Mouse (Mus musculus): Measurements from ENCODE around the gene Rab29. TPM values are rescaled to one million over a fixed set of nuclear protein-coding genes. Genes with fewer than 3 reads are reported as not detected.
A peak's percentile ranks its signal among the peaks of the same experiment; 100 is the strongest.

Gene Rab29
- polyA plus RNA-seq, 1 experiment, result 2.6 TPM

DNA sequence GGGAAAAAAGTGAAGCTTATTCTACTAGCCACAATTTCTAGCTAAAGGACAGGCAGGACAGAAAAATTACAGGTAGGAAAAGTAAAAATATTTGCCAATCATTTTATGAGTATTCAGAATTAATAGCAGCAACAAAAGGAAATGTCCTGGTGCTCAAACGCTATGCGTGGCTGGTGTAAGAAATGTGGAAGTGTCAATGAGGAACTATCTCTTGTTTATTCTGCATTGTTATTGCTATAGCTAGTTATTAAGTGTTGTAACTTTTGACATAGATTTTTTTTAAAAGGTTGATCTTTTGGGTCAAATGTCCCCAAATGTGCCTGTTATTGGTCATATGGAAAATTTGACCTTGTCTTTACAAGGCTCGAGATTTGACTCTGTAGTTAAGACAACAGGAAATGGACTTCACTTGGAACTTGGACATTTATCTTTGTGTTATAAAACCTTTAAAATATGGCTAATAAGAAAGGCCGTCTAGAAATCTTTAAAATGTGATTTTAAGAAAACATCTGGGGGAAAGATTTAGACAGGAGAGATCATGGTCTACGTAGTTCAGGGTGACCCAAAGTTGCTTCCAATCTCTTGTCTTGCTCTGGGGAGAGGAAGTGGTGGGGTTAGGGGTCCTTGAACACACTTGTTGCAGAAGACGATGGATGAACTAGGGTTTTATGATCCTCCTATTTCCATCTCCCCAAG, 572 bp upstream of the Rab29 start:
- Histone ChIP-seq H3K27ac (ENCODE audit: control insufficient read depth, insufficient read depth, low read depth, low read length) (no peak overlapping the region), H3K4me3 (ENCODE audit: control insufficient read depth, low read depth, low read length) (no peak overlapping the region), H3K4me1 (ENCODE audit: control insufficient read depth, insufficient read depth, low read length) (peaks cover 5% of the 10 kb centered on the region), H3K27me3 (ENCODE audit: control insufficient read depth, insufficient read depth, low read length) (no peaks in the 10 kb centered on the region), H3K36me3 (ENCODE audit: control insufficient read depth, insufficient read depth, low read length) (no peaks in the 10 kb centered on the region)
- TF ChIP-seq CTCF (IDR thresholded peaks at IDR 0.05; ENCODE audit: control insufficient read depth, insufficient read depth, insufficient replicate concordance, low read depth, low read length), result no peak

DNA sequence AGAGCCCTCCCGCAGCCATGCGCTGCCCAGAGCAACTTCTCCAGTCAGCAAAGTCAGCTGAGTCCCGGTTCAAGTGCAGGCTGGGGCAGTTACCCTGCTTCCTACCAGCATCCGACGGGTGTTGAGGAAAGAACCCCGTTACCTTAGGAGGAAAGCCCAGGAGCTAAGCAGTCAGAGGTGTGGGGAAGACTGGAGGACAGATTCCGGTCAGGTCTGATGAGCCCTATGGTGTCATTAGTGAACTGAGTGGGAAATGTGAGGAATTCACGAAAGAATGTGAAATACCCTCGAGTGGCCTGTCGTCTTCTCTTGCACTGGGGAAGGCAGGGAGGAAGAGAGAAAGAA, 894 bp downstream of the Rab29 start:
- no peaks in the 10 kb centered on the region for H3K36me3 ChIP-seq (ENCODE audit: control insufficient read depth, insufficient read depth, low read length)
- H3K27ac ChIP-seq (ENCODE audit: control insufficient read depth, insufficient read depth, low read depth, low read length), result no peak overlapping the region
- H3K4me3 ChIP-seq (ENCODE audit: control insufficient read depth, low read depth, low read length), result peak overlapping the region; percentile 89
- TF ChIP-seq CTCF (IDR thresholded peaks at IDR 0.05; ENCODE audit: control insufficient read depth, insufficient read depth, insufficient replicate concordance, low read depth, low read length) (no peak), POLR2A (IDR thresholded peaks at IDR 0.05; ENCODE audit: control insufficient read depth, low read depth, low read length) (no peak)
- H3K27me3 ChIP-seq (ENCODE audit: control insufficient read depth, insufficient read depth, low read length), result no peaks in the 10 kb centered on the region
- peaks cover 5% of the 10 kb centered on the region for H3K4me1 ChIP-seq (ENCODE audit: control insufficient read depth, insufficient read depth, low read length)

GRCm38 (mm10) chr1:131869561-131869960, 2.5 kb downstream of the Rab29 start:
- Histone ChIP-seq H3K4me3 (ENCODE audit: control insufficient read depth, low read depth, low read length) (no peak overlapping the region), H3K27ac (ENCODE audit: control insufficient read depth, insufficient read depth, low read depth, low read length) (no peak overlapping the region), H3K36me3 (ENCODE audit: control insufficient read depth, insufficient read depth, low read length) (no peaks in the 10 kb centered on the region), H3K4me1 (ENCODE audit: control insufficient read depth, insufficient read depth, low read length) (peaks cover 5% of the 10 kb centered on the region), H3K27me3 (ENCODE audit: control insufficient read depth, insufficient read depth, low read length) (no peaks in the 10 kb centered on the region)
- TF ChIP-seq POLR2A (IDR thresholded peaks at IDR 0.05; ENCODE audit: control insufficient read depth, low read depth, low read length) (no peak), CTCF (IDR thresholded peaks at IDR 0.05; ENCODE audit: control insufficient read depth, insufficient read depth, insufficient replicate concordance, low read depth, low read length) (no peak)

GRCm38 (mm10) chr1:131872856-131873255, 5.8 kb downstream of the Rab29 start:
- peaks cover 3% of the 10 kb centered on the region for H3K4me1 ChIP-seq (ENCODE audit: control insufficient read depth, insufficient read depth, low read length)
- no peaks in the 10 kb centered on the region for H3K27me3 ChIP-seq (ENCODE audit: control insufficient read depth, insufficient read depth, low read length)
- TF ChIP-seq CTCF (IDR thresholded peaks at IDR 0.05; ENCODE audit: control insufficient read depth, insufficient read depth, insufficient replicate concordance, low read depth, low read length), result no peak
- TF ChIP-seq POLR2A (IDR thresholded peaks at IDR 0.05; ENCODE audit: control insufficient read depth, low read depth, low read length), result no peak
- no peaks in the 10 kb centered on the region for H3K36me3 ChIP-seq (ENCODE audit: control insufficient read depth, insufficient read depth, low read length)
- no peak overlapping the region for H3K4me3 ChIP-seq (ENCODE audit: control insufficient read depth, low read depth, low read length)
- H3K27ac ChIP-seq (ENCODE audit: control insufficient read depth, insufficient read depth, low read depth, low read length), result no peak overlapping the region

GRCm38 (mm10) chr1:131879816-131880215, 12.8 kb downstream of the Rab29 start:
- H3K27ac ChIP-seq (ENCODE audit: control insufficient read depth, insufficient read depth, low read depth, low read length), result no peak overlapping the region
- H3K4me3 ChIP-seq (ENCODE audit: control insufficient read depth, low read depth, low read length), result no peak overlapping the region
- H3K27me3 ChIP-seq (ENCODE audit: control insufficient read depth, insufficient read depth, low read length), result no peaks in the 10 kb centered on the region
- H3K4me1 ChIP-seq (ENCODE audit: control insufficient read depth, insufficient read depth, low read length), result no peaks in the 10 kb centered on the region
- H3K36me3 ChIP-seq (ENCODE audit: control insufficient read depth, insufficient read depth, low read length), result no peaks in the 10 kb centered on the region
- TF ChIP-seq CTCF (IDR thresholded peaks at IDR 0.05; ENCODE audit: control insufficient read depth, insufficient read depth, insufficient replicate concordance, low read depth, low read length) (no peak), POLR2A (IDR thresholded peaks at IDR 0.05; ENCODE audit: control insufficient read depth, low read depth, low read length) (no peak)

- TF ChIP-seq POLR2A (IDR thresholded peaks at IDR 0.05; ENCODE audit: control insufficient read depth, low read depth, low read length) (no peak), CTCF (IDR thresholded peaks at IDR 0.05; ENCODE audit: control insufficient read depth, insufficient read depth, insufficient replicate concordance, low read depth, low read length) (no peak)
- no peak overlapping the region for H3K27ac ChIP-seq (ENCODE audit: control insufficient read depth, insufficient read depth, low read depth, low read length)
- H3K27me3 ChIP-seq (ENCODE audit: control insufficient read depth, insufficient read depth, low read length), result no peaks in the 10 kb centered on the region
- no peak overlapping the region for H3K4me3 ChIP-seq (ENCODE audit: control insufficient read depth, low read depth, low read length)
- H3K4me1 ChIP-seq (ENCODE audit: control insufficient read depth, insufficient read depth, low read length), result no peaks in the 10 kb centered on the region
- no peaks in the 10 kb centered on the region for H3K36me3 ChIP-seq (ENCODE audit: control insufficient read depth, insufficient read depth, low read length)
These were observed 15.8 kb downstream of the Rab29 start for GRCm38 (mm10) chr1:131882787-131883186.

DNA sequence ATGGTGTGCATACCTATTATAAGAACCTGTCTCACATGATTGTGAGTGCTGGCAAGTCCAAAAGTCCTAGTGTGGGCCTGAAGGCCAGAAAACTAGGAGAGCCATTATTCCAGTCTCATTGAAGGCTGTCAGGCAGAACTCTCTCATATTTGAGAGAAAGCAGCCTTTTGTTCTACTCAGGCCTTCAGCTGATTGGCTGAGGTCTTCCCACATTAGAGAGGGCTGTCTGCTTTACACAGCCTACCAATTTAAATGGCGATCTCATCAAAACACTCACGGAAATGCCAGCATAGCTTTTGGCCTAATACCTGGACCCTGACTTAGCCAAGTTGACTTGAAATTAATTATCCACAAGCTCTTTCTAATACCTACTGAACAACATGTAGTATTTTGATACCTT, 19.1 kb downstream of the Rab29 start:
- TF ChIP-seq CTCF (IDR thresholded peaks at IDR 0.05; ENCODE audit: control insufficient read depth, insufficient read depth, insufficient replicate concordance, low read depth, low read length) (no peak), POLR2A (IDR thresholded peaks at IDR 0.05; ENCODE audit: control insufficient read depth, low read depth, low read length) (no peak)
- Histone ChIP-seq H3K4me3 (ENCODE audit: control insufficient read depth, low read depth, low read length) (no peak overlapping the region), H3K27ac (ENCODE audit: control insufficient read depth, insufficient read depth, low read depth, low read length) (no peak overlapping the region), H3K36me3 (ENCODE audit: control insufficient read depth, insufficient read depth, low read length) (no peaks in the 10 kb centered on the region), H3K27me3 (ENCODE audit: control insufficient read depth, insufficient read depth, low read length) (no peaks in the 10 kb centered on the region), H3K4me1 (ENCODE audit: control insufficient read depth, insufficient read depth, low read length) (no peaks in the 10 kb centered on the region)

DNA sequence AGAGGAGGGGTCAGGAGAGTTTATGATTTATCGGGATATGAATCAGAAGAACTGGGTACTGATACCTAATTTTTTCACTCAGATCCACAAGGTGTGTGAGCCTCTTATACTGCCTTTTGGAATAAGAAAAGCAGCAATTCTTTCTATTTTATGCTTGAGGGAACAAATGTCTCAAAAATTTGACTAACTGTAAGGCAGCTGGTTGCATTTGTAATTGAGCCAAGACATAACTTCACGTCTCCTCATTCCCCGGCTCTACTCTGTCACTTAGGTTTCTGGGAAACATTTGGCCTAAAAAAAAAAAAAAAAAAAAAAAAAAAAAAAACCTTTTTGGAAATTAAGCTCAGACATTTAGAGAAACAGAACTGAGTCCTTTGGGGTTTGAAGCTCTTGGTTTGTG, 19.6 kb downstream of the Rab29 start:
- no peak overlapping the region for H3K4me3 ChIP-seq (ENCODE audit: control insufficient read depth, low read depth, low read length)
- no peak overlapping the region for H3K27ac ChIP-seq (ENCODE audit: control insufficient read depth, insufficient read depth, low read depth, low read length)
- no peaks in the 10 kb centered on the region for H3K36me3 ChIP-seq (ENCODE audit: control insufficient read depth, insufficient read depth, low read length)
- TF ChIP-seq POLR2A (IDR thresholded peaks at IDR 0.05; ENCODE audit: control insufficient read depth, low read depth, low read length), result no peak
- TF ChIP-seq CTCF (IDR thresholded peaks at IDR 0.05; ENCODE audit: control insufficient read depth, insufficient read depth, insufficient replicate concordance, low read depth, low read length), result no peak
- H3K27me3 ChIP-seq (ENCODE audit: control insufficient read depth, insufficient read depth, low read length), result no peaks in the 10 kb centered on the region
- H3K4me1 ChIP-seq (ENCODE audit: control insufficient read depth, insufficient read depth, low read length), result no peaks in the 10 kb centered on the region
